Mouse (Mus musculus): ENCODE data around the gene Faf1.

The Faf1 gene

GRCm38 (mm10) chr4:109792331-109792730 is 115.9 kb downstream of the Faf1 start:
- DNase-seq, result no peak

GRCm38 (mm10) chr4:109793072-109793471 is 116.7 kb downstream of the Faf1 start:
- DNase-seq, result no peak

GRCm38 (mm10) chr4:109797511-109798182 is 121.3 kb downstream of the Faf1 start:
- DNase-seq, result no peak

- no peak for DNase-seq
These were observed 130.0 kb downstream of the Faf1 start for GRCm38 (mm10) chr4:109806408-109806807.

GRCm38 (mm10) chr4:109815161-109815560 is 138.8 kb downstream of the Faf1 start:
- DNase-seq, result no peak

- DNase-seq, result no peak
These were observed 139.2 kb downstream of the Faf1 start for GRCm38 (mm10) chr4:109815592-109815991.

GRCm38 (mm10) chr4:109819455-109819854 is 143.1 kb downstream of the Faf1 start:
- DNase-seq, result no peak

GRCm38 (mm10) chr4:109829800-109830199 is 153.4 kb downstream of the Faf1 start:
- DNase-seq, result no peak

GRCm38 (mm10) chr4:109857851-109858250 is 181.5 kb downstream of the Faf1 start:
- no peak for DNase-seq

- DNase-seq, result no peak
These were observed 182.4 kb downstream of the Faf1 start for GRCm38 (mm10) chr4:109858571-109859392.

- DNase-seq, result no peak
These were observed 183.0 kb downstream of the Faf1 start for GRCm38 (mm10) chr4:109859401-109859800.

GRCm38 (mm10) chr4:109860256-109860655 is 183.9 kb downstream of the Faf1 start:
- DNase-seq, result no peak

- DNase-seq, result no peak
These were observed 185.9 kb downstream of the Faf1 start for GRCm38 (mm10) chr4:109862271-109862670.

- DNase-seq, result no peak
These were observed 186.6 kb downstream of the Faf1 start for GRCm38 (mm10) chr4:109863021-109863420.

GRCm38 (mm10) chr4:109868897-109869484 is 192.6 kb downstream of the Faf1 start:
- DNase-seq, result no peak

- DNase-seq, result no peak
These were observed 207.9 kb downstream of the Faf1 start for GRCm38 (mm10) chr4:109884333-109884732.

GRCm38 (mm10) chr4:109887856-109888357 is 211.5 kb downstream of the Faf1 start:
- no peak for DNase-seq

GRCm38 (mm10) chr4:109897810-109898566 is 221.6 kb downstream of the Faf1 start:
- no peak for DNase-seq

- DNase-seq, result no peak
These were observed 224.7 kb downstream of the Faf1 start for GRCm38 (mm10) chr4:109901076-109901475.

- no peak for DNase-seq
These were observed 228.1 kb downstream of the Faf1 start for GRCm38 (mm10) chr4:109904487-109904886.

- DNase-seq, result no peak
These were observed 252.7 kb downstream of the Faf1 start for GRCm38 (mm10) chr4:109929058-109929457.

GRCm38 (mm10) chr4:109930445-109930844 is 254.1 kb downstream of the Faf1 start:
- DNase-seq, result peak; percentile 6 to 8

- no peak for DNase-seq
These were observed 254.5 kb downstream of the Faf1 start for GRCm38 (mm10) chr4:109930935-109931334.
